Mouse (Mus musculus) spleen, adult 18-20 months (tissue): Measurements from ENCODE around the gene Nkx2-1.
"Not testable (repeated sequence)": the region's sequence is repeated elsewhere in the genome, so short reads cannot be mapped to it uniquely, and the experiment has no call there.

Source experiments
- DNase-seq, 2 experiments: peaks; one replicate each; pipeline ENCODE4 v3.0.0; 2022; ENCODE audit warnings: mixed read lengths in 2 of 2

Gene Nkx2-1

GRCm38 (mm10) chr12:56536884-56537265, at the start of gene Nkx2-1:
Gene Nkx2-1, minus strand, starts transcription at chr12:56536908.
- DNase-seq: no peak

DNA sequence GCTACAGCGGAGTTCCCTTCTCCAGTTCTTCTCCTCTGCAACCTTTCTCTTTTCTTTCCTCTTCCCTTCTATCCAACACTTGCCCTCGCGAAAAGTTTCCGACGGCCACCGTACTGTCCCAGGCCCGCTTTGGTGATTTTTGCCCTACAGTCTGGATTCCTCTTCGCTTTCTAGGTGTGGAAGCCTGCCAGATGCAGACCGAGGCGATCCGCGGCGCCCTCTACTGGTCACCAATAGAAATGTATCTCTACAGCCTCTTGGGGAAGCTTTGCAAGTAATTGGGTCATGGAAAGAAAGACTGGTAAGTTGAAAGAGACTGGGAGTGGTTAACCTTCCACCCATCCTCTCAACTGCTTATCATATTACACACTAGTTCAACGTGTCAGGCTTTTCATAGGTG, 4.4 kb upstream of the Nkx2-1 start:
- peak in 1 of 2 experiments; percentile 38 for DNase-seq

DNA sequence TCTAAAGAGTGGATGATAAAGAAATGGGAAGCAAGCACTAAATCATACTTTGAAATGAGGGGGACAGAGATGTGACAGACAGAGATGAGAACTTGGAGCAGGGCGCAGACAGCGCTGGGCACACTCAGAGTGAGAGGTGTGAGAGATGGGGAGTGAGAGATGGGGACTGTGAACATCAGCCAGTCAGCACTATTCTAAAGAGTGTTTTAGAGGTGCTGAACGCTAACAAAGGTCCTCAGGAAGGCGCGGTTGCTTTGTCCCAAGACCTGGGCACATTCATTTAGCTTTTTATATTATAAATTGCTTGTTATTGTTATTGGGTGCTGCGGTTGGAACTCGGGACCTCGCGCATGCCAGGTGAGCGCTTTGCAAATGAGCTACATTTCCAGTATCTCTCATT, 3.9 kb upstream of the Nkx2-1 start:
- DNase-seq: no peak

DNA sequence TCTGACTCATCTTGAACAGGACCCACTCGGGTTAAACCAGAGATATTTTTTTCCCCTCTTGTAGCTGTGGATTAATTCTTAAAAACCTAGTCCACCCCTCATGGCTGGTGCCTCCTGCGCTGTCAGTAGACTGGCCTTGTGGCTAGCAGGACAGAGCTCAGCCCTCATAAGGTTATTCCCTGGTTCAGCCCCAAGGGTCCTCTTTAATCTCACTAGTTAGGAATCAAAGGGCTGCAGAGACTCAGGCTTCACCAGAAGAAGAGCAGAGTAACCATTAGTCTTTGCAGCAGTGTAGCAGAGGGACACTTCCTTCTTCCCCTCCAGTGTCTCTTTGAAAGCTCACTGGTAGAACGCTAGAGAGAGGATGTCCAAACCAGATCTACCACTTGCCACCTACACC, 1.9 kb upstream of the Nkx2-1 start:
- DNase-seq: no peak

DNA sequence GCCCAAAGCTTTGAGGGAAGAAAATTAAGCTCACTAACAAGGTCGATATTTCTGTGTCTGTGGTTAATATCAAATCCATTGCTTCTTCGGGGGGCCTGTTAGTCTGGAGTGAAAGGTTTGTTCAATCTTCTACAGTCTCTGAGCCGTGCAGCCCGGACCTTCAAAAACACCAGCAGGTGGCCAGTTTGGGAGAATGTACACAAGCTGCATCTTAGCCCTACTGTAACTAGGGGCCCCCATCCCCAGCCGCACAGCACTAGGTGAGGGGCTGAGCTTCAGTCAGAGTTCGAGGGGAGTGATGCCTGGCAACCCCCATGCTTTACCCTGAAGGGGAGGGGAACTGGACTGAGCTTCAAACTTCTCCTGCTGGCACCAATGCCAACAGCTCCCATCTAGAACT, 1.2 kb upstream of the Nkx2-1 start:
- no peak for DNase-seq

DNA sequence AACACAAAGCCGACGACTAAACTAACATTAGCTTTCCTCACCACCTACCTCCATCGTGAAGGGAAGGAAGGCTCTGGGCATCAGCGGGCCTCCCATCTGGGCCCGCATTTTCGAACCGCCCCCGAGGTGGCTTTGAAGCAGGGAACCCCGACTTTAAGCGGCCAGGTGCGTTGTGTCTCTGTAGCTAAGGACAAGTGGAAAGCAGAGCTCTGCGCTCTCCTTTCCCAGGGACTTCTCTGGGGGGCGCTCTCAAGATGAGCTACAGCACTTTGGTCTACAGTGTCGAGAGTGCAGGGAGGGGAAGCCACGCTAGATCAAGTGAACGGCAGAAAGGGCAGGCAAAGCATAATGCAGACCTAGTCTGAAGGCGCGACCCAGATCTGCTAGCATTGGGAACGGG, 634 bp upstream of the Nkx2-1 start:
- DNase-seq: no peak

DNA sequence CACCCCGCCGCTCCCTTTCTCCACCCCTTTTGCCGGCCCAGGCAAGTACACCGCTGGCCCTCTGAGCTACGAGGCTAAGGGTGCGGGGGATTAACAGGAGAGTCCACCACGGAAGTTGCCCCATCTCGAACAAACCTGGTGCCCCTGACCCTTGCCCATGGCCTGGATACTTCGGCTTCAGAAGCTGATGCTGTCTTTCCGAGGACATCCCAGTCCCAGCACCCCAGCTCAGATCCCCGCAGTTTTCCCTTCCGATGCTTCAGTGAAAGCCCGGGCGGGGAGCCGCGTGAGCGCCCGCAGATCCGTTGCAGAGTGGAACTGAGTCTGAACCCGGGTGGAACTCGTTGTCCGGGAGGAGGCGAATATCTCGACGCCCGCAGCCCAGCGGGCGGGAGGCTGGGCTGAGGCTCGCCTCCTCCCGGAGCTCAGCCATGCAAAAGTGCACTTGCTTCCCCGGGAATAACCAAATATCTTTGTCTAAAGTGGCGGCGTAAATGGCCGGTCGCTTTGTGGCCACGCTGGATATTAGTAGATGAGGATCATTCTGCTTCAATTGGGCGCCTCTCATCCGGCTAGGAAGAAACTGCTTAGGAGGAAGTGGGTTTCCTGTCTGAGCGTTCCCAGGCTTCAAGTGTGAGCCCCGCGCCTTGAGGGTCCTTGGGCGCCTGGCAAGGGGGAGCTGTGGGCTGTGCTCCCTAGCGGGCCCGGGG, 379 bp downstream of the Nkx2-1 start:
- DNase-seq: no peak

DNA sequence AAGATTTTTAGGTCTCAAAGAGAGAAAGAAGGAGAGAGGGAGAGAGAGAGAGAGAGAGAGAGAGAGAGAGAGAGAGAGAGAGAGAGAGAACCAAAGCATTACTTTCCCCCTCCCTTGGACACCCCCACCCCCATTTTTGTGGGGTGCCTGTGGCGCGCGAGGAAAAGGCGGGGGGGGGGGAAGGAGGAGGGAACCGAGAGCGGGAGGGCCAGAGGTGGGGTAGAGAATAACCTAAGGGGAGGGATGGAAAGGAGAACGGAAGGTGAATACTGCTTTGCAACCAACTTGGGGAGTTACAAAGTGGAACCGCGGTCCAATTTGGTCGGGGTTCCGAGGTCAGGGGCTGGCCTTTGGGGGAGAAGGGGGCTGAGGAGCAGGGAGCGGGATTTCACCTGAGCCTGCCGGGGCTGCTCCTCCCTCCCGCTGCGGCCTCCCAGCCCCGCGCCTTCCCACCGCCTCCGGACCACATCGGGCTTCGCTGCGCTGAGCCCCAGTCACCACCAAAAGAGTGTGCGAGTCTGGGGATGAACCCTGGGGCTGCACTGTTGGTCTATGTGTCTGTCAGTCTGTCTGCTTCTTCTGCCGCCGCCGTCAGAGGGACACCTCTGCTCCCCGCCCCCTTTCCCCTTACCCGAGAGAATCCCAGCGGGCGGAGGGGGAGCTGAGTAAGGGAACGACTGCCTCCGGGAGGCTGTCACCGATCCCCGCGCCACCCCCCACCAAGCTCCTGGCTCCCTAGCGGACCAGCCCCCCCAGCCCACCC, 1.1 kb downstream of the Nkx2-1 start:
- no peak for DNase-seq

GRCm38 (mm10) chr12:56534651-56535326, 1.9 kb downstream of the Nkx2-1 start:
- no peak for DNase-seq

DNA sequence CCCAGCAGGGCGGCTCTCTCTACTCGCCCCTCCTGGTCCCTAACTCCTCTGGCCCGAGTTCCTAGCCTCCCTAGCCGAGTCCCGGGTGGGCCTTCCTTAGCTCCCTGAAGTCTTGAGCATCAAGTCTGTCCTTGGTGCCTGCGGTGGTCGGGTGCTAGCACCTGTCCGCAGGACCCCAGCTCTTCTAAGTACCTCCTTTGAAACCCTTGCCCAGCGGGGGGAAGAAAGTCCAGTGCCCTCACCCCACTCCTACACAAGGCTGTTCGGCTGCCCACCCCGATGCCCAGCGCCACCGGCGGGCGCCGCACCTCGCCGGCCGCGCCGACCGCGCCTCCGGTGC, 2.4 kb downstream of the Nkx2-1 start:
- DNase-seq: no peak

GRCm38 (mm10) chr12:56533501-56534310, 3.0 kb downstream of the Nkx2-1 start:
- no peak for DNase-seq

- no peak for DNase-seq
Observed at GRCm38 (mm10) chr12:56532986-56533495, 3.7 kb downstream of the Nkx2-1 start.

DNA sequence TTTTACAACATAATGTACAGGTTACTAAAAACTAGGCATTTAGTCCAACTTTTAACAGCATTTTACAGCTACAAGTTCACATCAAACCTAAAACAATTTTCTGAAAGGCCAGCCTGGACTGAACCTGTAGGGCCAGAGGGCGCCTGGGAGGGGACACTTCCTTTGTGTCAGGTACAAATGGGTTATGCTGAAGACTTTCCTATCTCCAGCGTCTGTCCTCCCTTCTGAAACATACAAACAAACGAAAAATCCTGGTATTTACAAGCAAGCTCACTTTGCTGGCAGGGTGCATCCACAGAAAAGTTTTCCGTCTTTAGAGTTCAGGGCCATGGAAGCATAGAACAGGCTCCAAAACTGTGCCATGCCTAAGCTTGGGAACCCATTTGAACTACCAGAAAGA, 4.6 kb downstream of the Nkx2-1 start:
- no peak for DNase-seq

- no peak for DNase-seq
Observed at GRCm38 (mm10) chr12:56531051-56531620, 5.6 kb downstream of the Nkx2-1 start.

GRCm38 (mm10) chr12:56529931-56530330, 6.8 kb downstream of the Nkx2-1 start:
- DNase-seq: no peak

GRCm38 (mm10) chr12:56528881-56529681, 7.6 kb downstream of the Nkx2-1 start:
- no peak for DNase-seq

DNA sequence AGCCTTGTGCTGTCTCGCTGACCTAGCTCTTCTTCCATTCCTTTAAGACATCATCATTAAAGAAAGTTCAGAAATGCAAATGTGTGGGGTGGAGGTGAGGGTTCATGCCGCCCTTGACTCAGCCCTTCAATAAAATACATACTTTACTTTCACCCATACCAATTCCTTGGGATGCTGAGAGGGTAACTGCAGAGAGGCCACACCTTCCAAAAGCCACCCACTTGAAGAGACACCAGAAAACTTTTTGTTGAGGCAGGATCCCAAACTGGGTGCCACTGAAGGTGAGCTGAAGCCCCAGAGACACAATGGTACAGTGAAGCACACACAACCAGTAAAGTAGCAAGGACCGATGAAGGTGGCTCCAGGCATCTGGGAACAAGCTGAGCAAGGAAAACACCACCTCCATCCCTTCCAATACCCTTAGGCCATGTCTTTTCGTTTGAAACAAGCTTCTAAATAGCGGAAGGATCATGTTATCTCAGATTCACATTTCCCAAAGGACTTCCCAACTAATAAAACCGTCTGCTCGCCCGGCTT, 8.6 kb downstream of the Nkx2-1 start:
- DNase-seq: no peak

DNA sequence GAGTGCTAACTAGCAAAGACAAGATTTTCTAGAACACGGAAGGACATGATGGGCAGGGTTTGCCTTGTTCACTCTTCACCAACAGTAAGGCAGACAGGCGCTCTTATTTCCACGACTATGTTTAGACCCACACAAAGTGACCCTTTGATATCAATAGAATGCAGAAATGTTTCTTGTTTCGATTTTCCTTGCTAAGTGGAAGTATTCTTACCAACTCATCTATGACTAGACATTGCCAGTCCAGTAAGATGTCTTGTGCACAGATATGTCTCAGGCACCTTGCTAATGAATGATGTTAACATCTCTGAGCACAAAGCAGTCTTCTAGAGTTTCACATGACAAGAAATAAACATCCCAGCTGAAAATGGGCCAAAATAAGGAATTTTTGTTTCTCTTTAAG, 9.6 kb downstream of the Nkx2-1 start:
- no peak for DNase-seq

DNA sequence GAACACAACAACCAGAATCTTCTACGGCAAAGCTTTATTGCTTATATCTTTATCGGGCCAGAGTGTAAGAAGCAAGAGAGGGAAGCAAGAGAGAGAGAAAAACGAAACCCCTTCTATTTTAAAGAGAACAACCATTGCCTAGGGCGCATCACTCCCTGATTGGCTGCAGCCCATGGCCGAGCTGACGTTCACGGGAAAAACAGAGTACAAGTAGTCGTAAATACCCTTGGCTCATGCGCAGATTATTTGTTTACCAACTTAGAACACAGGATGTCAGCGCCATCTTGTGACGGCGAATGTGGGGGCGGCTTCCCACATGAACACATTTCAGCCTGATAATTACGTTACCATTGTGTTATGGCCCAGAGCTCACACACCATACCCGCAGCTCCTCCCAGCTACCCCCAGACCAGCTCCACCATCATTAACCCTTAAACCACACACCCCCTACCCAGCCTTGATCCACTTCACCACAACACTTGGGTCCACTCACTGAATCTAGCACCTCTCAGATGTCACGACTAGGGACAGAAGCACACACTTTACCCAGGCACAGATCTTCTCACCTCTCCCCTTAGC, 11.4 kb downstream of the Nkx2-1 start:
- not testable (repeated sequence) for DNase-seq

- DNase-seq: no peak
Observed at GRCm38 (mm10) chr12:56524201-56524600, 12.5 kb downstream of the Nkx2-1 start.

DNA sequence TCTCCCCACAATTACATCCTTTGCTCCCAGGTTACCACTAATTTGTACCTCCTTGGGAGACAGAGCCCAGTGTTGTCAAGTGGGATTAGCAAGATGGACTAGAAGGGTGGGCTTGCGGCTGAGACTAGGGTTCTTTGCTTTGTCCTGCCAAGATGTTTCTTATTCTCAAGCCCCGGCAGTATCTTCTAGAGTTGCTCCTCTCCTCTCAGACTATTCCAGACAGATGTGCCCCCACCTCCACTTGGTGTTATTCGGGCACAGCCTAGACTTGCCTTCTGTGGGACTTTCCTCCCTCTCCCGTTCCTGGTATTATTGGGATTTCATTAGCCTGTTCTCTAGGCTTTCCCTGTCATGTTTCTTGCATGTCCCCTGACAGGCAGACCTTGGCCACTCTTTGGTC, 14.5 kb downstream of the Nkx2-1 start:
- no peak for DNase-seq
